Mouse (Mus musculus): ENCODE data around the gene Ubald2.
"Not testable (repeated sequence)": the region's sequence is repeated elsewhere in the genome, so short reads cannot be mapped to it uniquely, and the experiment has no call there.

Ubald2 gene

GRCm38 (mm10) chr11:116433356-116434286 lies at the start of gene Ubald2:
Gene Ubald2, plus strand, starts transcription at chr11:116434094.
- DNase-seq, result peak; percentile 95 to 99

GRCm38 (mm10) chr11:116384171-116384570 lies 49.7 kb upstream of the Ubald2 start:
- no peak for DNase-seq

GRCm38 (mm10) chr11:116385999-116386398 lies 47.9 kb upstream of the Ubald2 start:
- no peak for DNase-seq

- no peak for DNase-seq
Measured at GRCm38 (mm10) chr11:116387086-116388071, 46.5 kb upstream of the Ubald2 start.

GRCm38 (mm10) chr11:116388841-116389480 lies 44.9 kb upstream of the Ubald2 start:
- DNase-seq, result peak; percentile 35 to 39

GRCm38 (mm10) chr11:116394769-116395168 lies 39.1 kb upstream of the Ubald2 start:
- DNase-seq, result no peak

- DNase-seq, result no peak
Measured at GRCm38 (mm10) chr11:116396276-116396933, 37.5 kb upstream of the Ubald2 start.

GRCm38 (mm10) chr11:116396934-116397330 lies 37.0 kb upstream of the Ubald2 start:
- no peak for DNase-seq

- DNase-seq, result no peak
Measured at GRCm38 (mm10) chr11:116397517-116398347, 36.2 kb upstream of the Ubald2 start.

- DNase-seq, result no peak
Measured at GRCm38 (mm10) chr11:116398348-116398677, 35.6 kb upstream of the Ubald2 start.

- DNase-seq, result no peak
Measured at GRCm38 (mm10) chr11:116400560-116400959, 33.3 kb upstream of the Ubald2 start.

- no peak for DNase-seq
Measured at GRCm38 (mm10) chr11:116405601-116406000, 28.3 kb upstream of the Ubald2 start.

GRCm38 (mm10) chr11:116406231-116406728 lies 27.6 kb upstream of the Ubald2 start:
- DNase-seq, result peak in 1 of 2 experiments; percentile 29

GRCm38 (mm10) chr11:116409008-116409407 lies 24.9 kb upstream of the Ubald2 start:
- no peak for DNase-seq

- not testable (repeated sequence) for DNase-seq
Measured at GRCm38 (mm10) chr11:116410415-116410814, 23.5 kb upstream of the Ubald2 start.

- no peak for DNase-seq
Measured at GRCm38 (mm10) chr11:116411582-116411981, 22.3 kb upstream of the Ubald2 start.

- peak in 1 of 2 experiments; percentile 40 for DNase-seq
Measured at GRCm38 (mm10) chr11:116412028-116412827, 21.7 kb upstream of the Ubald2 start.

- DNase-seq, result peak; percentile 75 to 83
Measured at GRCm38 (mm10) chr11:116412904-116413630, 20.8 kb upstream of the Ubald2 start, which contains the start of gene Rnf157. Gene Rnf157, minus strand, starts transcription at chr11:116413032.

- DNase-seq, result no peak
Measured at GRCm38 (mm10) chr11:116413631-116414022, 20.3 kb upstream of the Ubald2 start.
